Mouse (Mus musculus): ENCODE measurements around the gene Pgrmc1. TPM values are rescaled to one million over a fixed set of nuclear protein-coding genes. Genes with fewer than 3 reads are reported as not detected.
A peak's percentile ranks its signal among the peaks of the same experiment; 100 is the strongest.
"Not testable (repeated sequence)": the region's sequence is repeated elsewhere in the genome, so short reads cannot be mapped to it uniquely, and the experiment has no call there.

Gene Pgrmc1
- polyA plus RNA-seq (2015; fragmentation: Nextera tagmentation; extraction: Ambion mirVana): 210 and 219 TPM in 2 replicates

GRCm38 (mm10) chrX:36597707-36598389 is at the start of gene Pgrmc1:
Gene Pgrmc1, plus strand, starts transcription at chrX:36598206.
- peak; percentile 96 for ATAC-seq
- Histone ChIP-seq H3K9me3 (ENCODE audit: control insufficient read depth, low read length) (no peaks in the 10 kb centered on the region), H3K27me3 (replicated peaks; ENCODE audit: control insufficient read depth, insufficient read depth, low read length) (no peaks in the 10 kb centered on the region), H3K4me2 (ENCODE audit: low read depth, low read length) (peak within 1 kb of the TSS; percentile 56), H3K27ac (ENCODE audit: low read length) (peak within 1 kb of the TSS; percentile 54), H3K4me1 (ENCODE audit: control insufficient read depth, insufficient read depth, low read length) (peaks cover 3% of the 10 kb centered on the region; the same call in 1 of the 2 replicates), H3K36me3 (ENCODE audit: control insufficient read depth, insufficient read depth, low read length) (no peaks in the 10 kb centered on the region), H3K4me3 (ENCODE audit: low read length) (peak within 1 kb of the TSS; percentile 70), H3K9ac (ENCODE audit: low read depth, low read length) (peak within 1 kb of the TSS; percentile 82)
- 19% methylated on average over 34 of the region's 45 CpGs for WGBS

GRCm38 (mm10) chrX:36548798-36549197 is 49.2 kb upstream of the Pgrmc1 start:
- no peak overlapping the region for H3K4me3 ChIP-seq (ENCODE audit: low read length)
- no peak overlapping the region for H3K4me2 ChIP-seq (ENCODE audit: low read depth, low read length)
- H3K27ac ChIP-seq (ENCODE audit: low read length): no peak overlapping the region
- no peaks in the 10 kb centered on the region for H3K36me3 ChIP-seq (ENCODE audit: control insufficient read depth, insufficient read depth, low read length)
- H3K9ac ChIP-seq (ENCODE audit: low read depth, low read length): no peak overlapping the region
- no peak for ATAC-seq
- H3K27me3 ChIP-seq (replicated peaks; ENCODE audit: control insufficient read depth, insufficient read depth, low read length): no peaks in the 10 kb centered on the region
- H3K9me3 ChIP-seq (ENCODE audit: control insufficient read depth, low read length): no peaks in the 10 kb centered on the region
- 58% methylated on average over 5 of the region's 5 CpGs for WGBS
- H3K4me1 ChIP-seq (ENCODE audit: control insufficient read depth, insufficient read depth, low read length): no peaks in the 10 kb centered on the region

GRCm38 (mm10) chrX:36550906-36551305 is 47.1 kb upstream of the Pgrmc1 start:
- Histone ChIP-seq H3K27ac (ENCODE audit: low read length) (peak overlapping the region; percentile 70), H3K27me3 (replicated peaks; ENCODE audit: control insufficient read depth, insufficient read depth, low read length) (no peaks in the 10 kb centered on the region), H3K36me3 (ENCODE audit: control insufficient read depth, insufficient read depth, low read length) (no peaks in the 10 kb centered on the region), H3K4me1 (ENCODE audit: control insufficient read depth, insufficient read depth, low read length) (no peaks in the 10 kb centered on the region), H3K4me2 (ENCODE audit: low read depth, low read length) (no peak overlapping the region), H3K4me3 (ENCODE audit: low read length) (no peak overlapping the region), H3K9ac (ENCODE audit: low read depth, low read length) (no peak overlapping the region), H3K9me3 (ENCODE audit: control insufficient read depth, low read length) (no peaks in the 10 kb centered on the region)
- WGBS: 26% methylated on average over 5 of the region's 5 CpGs
- peak; percentile 68 for ATAC-seq

- no peak overlapping the region for H3K4me3 ChIP-seq (ENCODE audit: low read length)
- H3K27me3 ChIP-seq (replicated peaks; ENCODE audit: control insufficient read depth, insufficient read depth, low read length): no peaks in the 10 kb centered on the region
- H3K4me1 ChIP-seq (ENCODE audit: control insufficient read depth, insufficient read depth, low read length): no peaks in the 10 kb centered on the region
- H3K4me2 ChIP-seq (ENCODE audit: low read depth, low read length): no peak overlapping the region
- H3K9ac ChIP-seq (ENCODE audit: low read depth, low read length): no peak overlapping the region
- peak; percentile 22; the same call in 1 of the 2 replicates for ATAC-seq
- no peaks in the 10 kb centered on the region for H3K36me3 ChIP-seq (ENCODE audit: control insufficient read depth, insufficient read depth, low read length)
- 47% methylated on average over 6 of the region's 6 CpGs for WGBS
- H3K9me3 ChIP-seq (ENCODE audit: control insufficient read depth, low read length): no peaks in the 10 kb centered on the region
- peak overlapping the region; percentile 70 for H3K27ac ChIP-seq (ENCODE audit: low read length)
These were observed 46.7 kb upstream of the Pgrmc1 start for GRCm38 (mm10) chrX:36551351-36551750.

- H3K27me3 ChIP-seq (replicated peaks; ENCODE audit: control insufficient read depth, insufficient read depth, low read length): no peaks in the 10 kb centered on the region
- H3K9me3 ChIP-seq (ENCODE audit: control insufficient read depth, low read length): no peaks in the 10 kb centered on the region
- H3K4me2 ChIP-seq (ENCODE audit: low read depth, low read length): no peak overlapping the region
- H3K36me3 ChIP-seq (ENCODE audit: control insufficient read depth, insufficient read depth, low read length): no peaks in the 10 kb centered on the region
- no peak overlapping the region for H3K9ac ChIP-seq (ENCODE audit: low read depth, low read length)
- peak; percentile 92 for ATAC-seq
- 33% methylated on average over 5 of the region's 5 CpGs for WGBS
- H3K27ac ChIP-seq (ENCODE audit: low read length): peak overlapping the region; percentile 70
- no peaks in the 10 kb centered on the region for H3K4me1 ChIP-seq (ENCODE audit: control insufficient read depth, insufficient read depth, low read length)
- H3K4me3 ChIP-seq (ENCODE audit: low read length): no peak overlapping the region
These were observed 45.9 kb upstream of the Pgrmc1 start for GRCm38 (mm10) chrX:36552055-36552587.

- WGBS: 68% methylated on average over 3 of the region's 3 CpGs
- H3K9ac ChIP-seq (ENCODE audit: low read depth, low read length): no peak overlapping the region
- H3K27me3 ChIP-seq (replicated peaks; ENCODE audit: control insufficient read depth, insufficient read depth, low read length): no peaks in the 10 kb centered on the region
- no peaks in the 10 kb centered on the region for H3K9me3 ChIP-seq (ENCODE audit: control insufficient read depth, low read length)
- no peaks in the 10 kb centered on the region for H3K4me1 ChIP-seq (ENCODE audit: control insufficient read depth, insufficient read depth, low read length)
- no peak overlapping the region for H3K4me3 ChIP-seq (ENCODE audit: low read length)
- no peak for ATAC-seq
- no peaks in the 10 kb centered on the region for H3K36me3 ChIP-seq (ENCODE audit: control insufficient read depth, insufficient read depth, low read length)
- H3K4me2 ChIP-seq (ENCODE audit: low read depth, low read length): no peak overlapping the region
- H3K27ac ChIP-seq (ENCODE audit: low read length): no peak overlapping the region
These were observed 45.3 kb upstream of the Pgrmc1 start for GRCm38 (mm10) chrX:36552715-36553114.

GRCm38 (mm10) chrX:36555196-36555595 is 42.8 kb upstream of the Pgrmc1 start:
- H3K9me3 ChIP-seq (ENCODE audit: control insufficient read depth, low read length); H3K27ac ChIP-seq (ENCODE audit: low read length); H3K36me3 ChIP-seq (ENCODE audit: control insufficient read depth, insufficient read depth, low read length); H3K4me2 ChIP-seq (ENCODE audit: low read depth, low read length); H3K9ac ChIP-seq (ENCODE audit: low read depth, low read length); ATAC-seq; H3K4me1 ChIP-seq (ENCODE audit: control insufficient read depth, insufficient read depth, low read length); H3K4me3 ChIP-seq (ENCODE audit: low read length); H3K27me3 ChIP-seq (replicated peaks; ENCODE audit: control insufficient read depth, insufficient read depth, low read length): not testable (repeated sequence)
- WGBS: 28% methylated on average over 2 of the region's 2 CpGs

- Histone ChIP-seq H3K27me3 (replicated peaks; ENCODE audit: control insufficient read depth, insufficient read depth, low read length) (no peaks in the 10 kb centered on the region), H3K9ac (ENCODE audit: low read depth, low read length) (no peak overlapping the region), H3K4me3 (ENCODE audit: low read length) (no peak overlapping the region), H3K9me3 (ENCODE audit: control insufficient read depth, low read length) (no peaks in the 10 kb centered on the region), H3K4me2 (ENCODE audit: low read depth, low read length) (no peak overlapping the region), H3K27ac (ENCODE audit: low read length) (no peak overlapping the region), H3K4me1 (ENCODE audit: control insufficient read depth, insufficient read depth, low read length) (no peaks in the 10 kb centered on the region), H3K36me3 (ENCODE audit: control insufficient read depth, insufficient read depth, low read length) (no peaks in the 10 kb centered on the region)
- WGBS: 75% methylated on average over 4 of the region's 4 CpGs
- no peak for ATAC-seq
These were observed 37.8 kb upstream of the Pgrmc1 start for GRCm38 (mm10) chrX:36560170-36560569.

- WGBS: 10% methylated on average over 7 of the region's 7 CpGs
- H3K4me1 ChIP-seq (ENCODE audit: control insufficient read depth, insufficient read depth, low read length): no peaks in the 10 kb centered on the region
- H3K27me3 ChIP-seq (replicated peaks; ENCODE audit: control insufficient read depth, insufficient read depth, low read length): no peaks in the 10 kb centered on the region
- H3K9ac ChIP-seq (ENCODE audit: low read depth, low read length): no peak overlapping the region
- H3K4me2 ChIP-seq (ENCODE audit: low read depth, low read length): no peak overlapping the region
- no peak for ATAC-seq
- H3K9me3 ChIP-seq (ENCODE audit: control insufficient read depth, low read length): no peaks in the 10 kb centered on the region
- no peaks in the 10 kb centered on the region for H3K36me3 ChIP-seq (ENCODE audit: control insufficient read depth, insufficient read depth, low read length)
- no peak overlapping the region for H3K4me3 ChIP-seq (ENCODE audit: low read length)
- no peak overlapping the region for H3K27ac ChIP-seq (ENCODE audit: low read length)
These were observed 36.4 kb upstream of the Pgrmc1 start for GRCm38 (mm10) chrX:36561650-36562049.
